Mouse (Mus musculus) left cerebral cortex, adult 11 months (tissue): ENCODE measurements around the gene Pidd1.
"Not testable (repeated sequence)": the region's sequence is repeated elsewhere in the genome, so short reads cannot be mapped to it uniquely, and the experiment has no call there.

Experiments
- DNase-seq: peaks from one replicate; pipeline ENCODE4 v3.0.0; 2022; ENCODE audit warnings: low spot score

The Pidd1 gene

GRCm38 (mm10) chr7:141458661-141459060, 14.8 kb upstream of the Pidd1 start:
- no peak for DNase-seq

GRCm38 (mm10) chr7:141457986-141458660, 14.3 kb upstream of the Pidd1 start:
- DNase-seq: no peak

DNA sequence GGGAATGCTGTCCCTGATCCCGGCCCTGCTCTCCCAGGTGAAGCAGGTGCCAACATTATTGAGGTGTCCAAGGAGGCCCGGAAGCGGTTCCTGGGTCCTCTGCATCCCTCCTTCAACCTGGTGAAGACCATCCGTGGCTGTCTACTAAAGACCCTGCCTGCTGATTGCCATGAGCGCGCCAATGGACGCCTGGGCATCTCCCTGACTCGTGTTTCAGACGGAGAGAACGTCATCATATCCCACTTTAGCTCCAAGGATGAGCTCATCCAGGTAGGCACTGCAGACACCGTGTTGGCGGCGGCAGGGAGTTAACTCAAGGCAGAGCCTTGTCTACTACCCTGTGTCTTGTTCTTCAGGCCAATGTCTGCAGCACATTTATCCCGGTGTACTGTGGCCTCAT, 13.4 kb upstream of the Pidd1 start:
- DNase-seq: no peak

DNA sequence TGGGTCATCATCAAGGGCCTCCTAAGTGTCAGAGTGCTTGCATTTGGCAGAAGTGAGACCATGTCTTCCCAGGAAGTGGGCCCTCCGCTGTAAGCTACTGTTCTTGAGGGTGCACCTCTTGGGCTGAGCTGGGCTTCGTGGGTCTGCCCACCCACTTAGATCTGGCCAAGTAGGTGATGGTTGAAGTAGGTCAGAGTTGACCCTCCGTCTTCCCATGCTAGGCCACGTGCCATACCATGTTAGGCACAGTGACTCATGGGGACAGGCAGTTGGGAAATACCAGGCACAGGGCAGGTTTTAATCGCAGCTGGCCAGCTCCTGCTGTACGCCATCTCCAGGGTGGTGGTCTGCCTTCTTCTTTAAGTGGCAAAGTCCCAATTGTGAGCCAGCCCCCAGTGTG, 12.9 kb upstream of the Pidd1 start:
- DNase-seq: no peak

DNA sequence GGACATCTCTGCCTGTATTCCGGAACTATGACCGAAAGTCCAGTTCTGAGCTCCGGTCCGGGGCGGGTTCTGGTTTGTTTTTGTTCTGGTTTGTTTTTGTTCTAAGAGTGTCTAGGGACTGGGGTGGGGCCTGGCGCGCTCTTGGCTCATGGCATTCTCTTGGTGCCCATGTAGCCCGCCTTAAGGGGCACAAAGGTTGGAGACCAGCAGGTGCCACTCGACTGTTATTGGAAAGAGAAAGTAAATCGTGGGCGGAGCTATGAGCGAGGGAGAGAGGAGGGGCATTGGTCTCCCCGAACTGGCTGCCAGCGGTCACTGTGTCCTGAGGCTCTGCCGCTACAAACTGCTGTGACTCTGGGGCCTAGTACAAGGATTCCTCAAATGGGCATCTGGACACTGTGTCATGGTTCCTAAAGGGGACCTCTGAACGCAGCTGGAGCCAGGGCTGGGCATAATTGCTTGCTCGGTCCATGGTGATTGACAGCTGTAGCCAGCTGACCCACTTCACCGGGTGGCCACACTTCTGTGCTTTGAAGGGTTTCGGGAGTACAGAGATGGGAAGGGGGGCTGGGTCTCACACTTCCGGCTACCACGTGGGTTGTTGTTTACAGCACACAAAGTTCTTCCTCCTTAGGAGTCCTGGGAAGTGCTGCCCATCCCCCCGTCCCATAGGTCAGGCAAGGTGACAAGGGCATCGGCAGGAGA, 11.9 kb upstream of the Pidd1 start:
- DNase-seq: no peak

DNA sequence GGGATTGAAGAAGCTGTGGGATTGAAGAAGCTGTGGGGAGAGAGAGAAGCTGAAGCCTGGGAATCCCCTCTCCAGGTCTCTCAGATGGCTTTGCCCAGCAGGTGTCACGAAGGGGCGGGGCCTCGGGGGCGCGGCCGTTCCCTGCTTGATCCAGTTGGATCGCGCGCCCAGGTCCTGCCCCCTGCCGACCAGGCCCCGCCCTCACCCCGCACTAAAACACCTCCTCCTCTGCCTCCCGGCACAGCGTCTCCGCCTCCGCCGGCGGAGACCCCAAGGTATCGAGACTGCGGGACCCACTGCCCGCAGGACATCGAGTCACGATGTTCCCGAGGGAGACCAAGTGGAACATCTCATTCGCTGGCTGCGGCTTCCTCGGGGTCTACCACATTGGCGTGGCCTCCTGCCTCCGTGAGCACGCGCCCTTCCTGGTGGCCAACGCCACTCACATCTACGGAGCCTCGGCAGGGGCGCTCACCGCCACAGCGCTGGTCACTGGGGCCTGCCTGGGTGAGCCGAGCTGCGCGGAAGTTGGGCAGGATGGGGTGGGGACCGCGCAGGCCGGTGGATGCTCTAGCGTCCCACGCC, 11.2 kb upstream of the Pidd1 start, which contains the start of gene Pnpla2:
Pnpla2 (plus strand) TSS at position 232 of the 585 bp plus-strand sequence.
- peak; percentile 81 for DNase-seq

GRCm38 (mm10) chr7:141453636-141454035, 9.8 kb upstream of the Pidd1 start:
- DNase-seq: no peak

DNA sequence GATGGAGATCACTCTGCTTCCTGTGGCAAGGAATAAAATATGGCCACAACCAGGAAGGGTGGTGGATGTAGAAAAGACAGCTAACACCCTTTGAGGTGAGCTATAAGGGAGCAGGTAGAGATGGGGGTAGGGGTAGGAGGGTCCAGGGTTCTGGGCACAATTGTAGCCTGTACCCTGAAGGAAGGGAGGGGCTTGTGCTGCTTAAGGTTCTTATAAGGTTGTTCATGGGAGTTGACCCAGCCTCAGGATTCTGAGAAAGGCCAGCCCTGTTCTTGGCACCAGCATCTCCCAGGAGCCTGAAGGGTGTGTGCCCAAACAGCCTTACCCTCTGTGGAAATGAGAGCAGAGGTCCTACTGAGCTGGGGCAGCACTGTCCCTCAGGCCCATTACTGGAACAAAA, 8.1 kb upstream of the Pidd1 start:
- no peak for DNase-seq

- peak; percentile 92 for DNase-seq
Observed at GRCm38 (mm10) chr7:141447110-141447991, 3.5 kb upstream of the Pidd1 start, which contains the start of gene Rplp2. Gene Rplp2, plus strand, starts transcription at chr7:141447370.

DNA sequence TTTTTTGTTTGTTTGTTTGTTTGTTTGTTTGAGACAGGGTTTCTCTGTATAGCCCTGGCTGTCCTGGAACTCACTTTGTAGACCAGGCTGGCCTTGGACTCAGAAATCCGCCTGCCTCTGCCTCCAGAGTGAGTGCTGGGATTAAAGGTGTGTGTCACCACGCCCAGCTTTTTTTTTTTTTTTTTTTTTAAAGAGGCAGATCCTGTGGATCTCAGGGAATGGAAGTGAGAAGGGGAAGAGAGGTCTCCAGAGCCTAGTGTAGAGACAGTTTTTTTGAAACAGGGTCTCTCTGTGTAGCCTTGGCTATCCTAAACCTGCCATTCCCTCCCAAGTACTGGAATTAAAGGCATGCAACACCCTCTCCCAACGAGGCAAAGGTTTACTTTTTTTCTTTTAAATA, 2.5 kb upstream of the Pidd1 start:
- not testable (repeated sequence) for DNase-seq

GRCm38 (mm10) chr7:141443081-141443821, 574 bp downstream of the Pidd1 start:
- DNase-seq: no peak

DNA sequence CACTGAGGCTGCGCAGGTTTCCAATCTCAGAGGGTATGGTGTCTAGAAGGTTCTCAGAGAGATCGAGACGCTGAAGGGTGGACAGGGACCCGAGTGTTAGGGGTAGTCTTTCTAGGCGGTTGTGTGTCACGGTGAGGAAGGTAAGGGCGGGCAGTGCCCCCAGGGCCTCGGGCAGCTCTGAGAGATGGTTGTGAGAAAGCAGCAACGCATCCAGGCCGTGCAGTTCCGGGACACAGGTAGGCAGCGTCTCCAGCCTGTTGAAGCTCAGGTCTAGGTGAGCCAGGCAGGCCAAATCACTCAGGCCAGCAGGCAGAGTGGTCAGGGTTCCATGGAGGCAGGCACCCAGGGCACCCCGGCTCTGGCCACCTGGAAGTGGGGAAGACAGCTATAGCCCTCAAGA, 1.6 kb downstream of the Pidd1 start:
- no peak for DNase-seq

- no peak for DNase-seq
Observed at GRCm38 (mm10) chr7:141441460-141441859, 2.4 kb downstream of the Pidd1 start.

DNA sequence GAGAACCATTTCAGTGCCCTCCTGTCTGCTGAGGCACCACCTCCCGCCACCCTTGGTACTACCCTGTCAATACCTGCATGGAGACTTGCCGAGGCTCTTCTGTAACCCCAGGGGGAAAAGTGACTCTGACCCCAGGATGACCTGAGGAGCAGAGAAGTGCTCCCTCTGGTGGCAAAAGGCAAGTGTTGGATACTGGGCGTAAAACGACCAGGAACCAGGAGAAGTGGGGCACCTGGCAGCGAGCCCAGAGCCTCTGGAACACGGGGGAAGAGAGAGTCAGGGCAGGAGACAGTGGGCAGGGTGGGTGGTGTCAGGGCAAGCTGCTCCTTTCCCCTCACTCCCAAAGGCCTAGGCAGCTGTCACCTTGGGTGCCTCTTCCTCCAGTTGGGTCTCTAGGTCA, 3.2 kb downstream of the Pidd1 start:
- DNase-seq: no peak

DNA sequence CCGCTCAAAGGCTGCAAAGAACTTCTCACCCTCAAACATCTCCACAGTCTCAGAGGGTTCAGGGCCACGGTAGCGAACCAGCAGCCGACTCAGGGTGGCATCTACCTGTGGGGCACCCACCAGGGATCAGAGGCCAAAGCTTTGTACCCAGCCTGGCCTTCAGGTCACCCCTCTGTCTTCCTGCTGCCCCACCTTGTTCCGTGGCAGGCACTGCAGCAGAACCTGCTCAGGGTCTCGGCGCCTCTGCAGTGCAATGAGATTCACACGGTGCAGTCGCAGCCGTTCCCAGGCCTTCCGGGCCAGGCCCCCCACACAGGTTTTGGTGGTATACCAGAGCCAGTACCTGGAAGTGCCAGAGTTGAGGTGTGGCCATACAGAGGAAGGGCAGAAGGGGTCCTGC, 4.0 kb downstream of the Pidd1 start:
- no peak for DNase-seq

- no peak for DNase-seq
Observed at GRCm38 (mm10) chr7:141439140-141439679, 4.6 kb downstream of the Pidd1 start.

- no peak for DNase-seq
Observed at GRCm38 (mm10) chr7:141438201-141438968, 5.4 kb downstream of the Pidd1 start.

GRCm38 (mm10) chr7:141437178-141438120, 6.4 kb downstream of the Pidd1 start, which contains the start of gene Slc25a22:
Gene Slc25a22, minus strand, starts transcription at chr7:141437892.
- DNase-seq: no peak

GRCm38 (mm10) chr7:141436523-141436892, 7.3 kb downstream of the Pidd1 start:
- no peak for DNase-seq
